Mouse (Mus musculus): ENCODE measurements around the gene Asic1. TPM values are rescaled to one million over a fixed set of nuclear protein-coding genes. Genes with fewer than 3 reads are reported as not detected.
A peak's percentile ranks its signal among the peaks of the same experiment; 100 is the strongest.

Gene Asic1
- total and polyA plus RNA-seq, 2 experiments from 2014 or later = 28.1 to 99.1 TPM

DNA sequence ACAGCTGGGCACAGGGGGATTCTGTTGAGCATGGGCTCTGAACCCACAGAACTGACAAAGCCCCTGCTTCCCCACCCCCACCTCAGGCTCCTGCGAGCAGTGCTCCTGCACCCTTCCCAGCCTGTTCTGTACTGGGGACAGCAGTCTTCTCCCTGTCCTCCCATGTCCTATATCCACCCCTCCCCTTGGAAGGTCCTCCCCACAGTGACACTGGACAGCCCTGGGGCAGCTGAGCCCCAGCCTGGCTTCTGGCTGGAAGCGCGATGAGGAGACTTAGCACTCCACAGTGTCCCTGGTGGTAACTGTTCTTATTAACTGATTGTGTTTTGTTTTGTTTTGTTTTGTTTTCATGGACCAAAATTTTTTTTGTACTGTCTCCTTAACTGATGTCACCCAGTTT, 43.4 kb downstream of the Asic1 start:
- DNase-seq = no peak

DNA sequence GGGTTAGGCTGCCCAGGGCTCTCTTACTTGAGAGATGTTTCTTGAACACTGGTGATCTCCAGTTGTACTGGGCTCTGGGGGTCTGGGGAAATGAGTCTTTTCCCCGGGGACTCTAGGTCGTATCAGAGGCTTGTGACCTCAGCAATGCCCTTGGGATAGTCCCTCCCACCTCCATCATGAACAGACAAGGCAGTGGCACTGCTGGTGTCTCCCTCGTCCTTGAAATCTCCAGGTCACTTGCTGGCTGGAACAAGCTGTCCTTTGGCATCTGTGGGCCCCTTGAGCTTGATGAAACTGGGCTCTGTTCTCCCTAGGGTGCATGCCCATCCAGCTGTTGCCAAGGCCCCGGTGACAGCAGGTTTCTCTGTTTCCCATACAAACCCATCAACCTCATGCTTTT, 44.0 kb downstream of the Asic1 start:
- no peak overlapping the region for H3K4me2 ChIP-seq (ENCODE audit: low read depth)
- no peak overlapping the region for H3K9ac ChIP-seq
- ATAC-seq (no peak), DNase-seq (no peak)
- peaks cover 54% of the 10 kb centered on the region for H3K36me3 ChIP-seq (ENCODE audit: insufficient read depth)
- no peaks in the 10 kb centered on the region for H3K9me3 ChIP-seq (ENCODE audit: low read length)
- no peaks in the 10 kb centered on the region for H3K27me3 ChIP-seq (ENCODE audit: insufficient read depth, low read length)
- H3K27ac ChIP-seq (ENCODE audit: low read depth, low read length) = no peak overlapping the region; the same call in 1 of the 2 replicates
- 80% methylated on average over 4 of the region's 4 CpGs for WGBS
- no peak for TF ChIP-seq CTCF (IDR thresholded peaks at IDR 0.05; ENCODE audit: low read depth)
- H3K4me3 ChIP-seq (ENCODE audit: low read depth, low read length) = no peak overlapping the region
- H3K4me1 ChIP-seq (ENCODE audit: insufficient read depth) = no peaks in the 10 kb centered on the region; the same call in 1 of the 2 replicates

More for the DNA sequence above, 43.4 kb downstream of the Asic1 start:
- Histone ChIP-seq H3K27ac (ENCODE audit: low read depth, low read length) (no peak overlapping the region), H3K9ac (no peak overlapping the region), H3K9me3 (ENCODE audit: low read length) (no peaks in the 10 kb centered on the region), H3K4me1 (ENCODE audit: insufficient read depth) (no peaks in the 10 kb centered on the region; the same call in 1 of the 2 replicates), H3K36me3 (ENCODE audit: insufficient read depth) (peaks cover 61% of the 10 kb centered on the region), H3K4me2 (ENCODE audit: low read depth) (no peak overlapping the region), H3K27me3 (ENCODE audit: insufficient read depth, low read length) (no peaks in the 10 kb centered on the region), H3K4me3 (ENCODE audit: low read depth, low read length) (no peak overlapping the region)
- ATAC-seq = no peak
- WGBS = 85% methylated on average over 3 of the region's 3 CpGs
- peak; percentile 20; the same call in 1 of the 2 replicates for TF ChIP-seq CTCF (IDR thresholded peaks at IDR 0.05; ENCODE audit: low read depth)

- Histone ChIP-seq H3K9me3 (ENCODE audit: low read length) (no peaks in the 10 kb centered on the region), H3K27me3 (ENCODE audit: insufficient read depth, low read length) (no peaks in the 10 kb centered on the region), H3K4me3 (ENCODE audit: low read depth, low read length) (no peak overlapping the region), H3K4me2 (ENCODE audit: low read depth) (no peak overlapping the region), H3K36me3 (ENCODE audit: insufficient read depth) (peaks cover 48% of the 10 kb centered on the region), H3K27ac (ENCODE audit: low read depth, low read length) (peak overlapping the region; percentile 74; the same call in 1 of the 2 replicates), H3K9ac (no peak overlapping the region), H3K4me1 (ENCODE audit: insufficient read depth) (no peaks in the 10 kb centered on the region; the same call in 1 of the 2 replicates)
- peak; percentile 96 for TF ChIP-seq CTCF (IDR thresholded peaks at IDR 0.05; ENCODE audit: low read depth)
- ATAC-seq (peak; percentile 71), DNase-seq (peak; percentile 89)
- WGBS = 55% methylated on average over 7 of the region's 7 CpGs
Observed at GRCm38 (mm10) chr15:99714858-99715257, 44.7 kb downstream of the Asic1 start.

DNA sequence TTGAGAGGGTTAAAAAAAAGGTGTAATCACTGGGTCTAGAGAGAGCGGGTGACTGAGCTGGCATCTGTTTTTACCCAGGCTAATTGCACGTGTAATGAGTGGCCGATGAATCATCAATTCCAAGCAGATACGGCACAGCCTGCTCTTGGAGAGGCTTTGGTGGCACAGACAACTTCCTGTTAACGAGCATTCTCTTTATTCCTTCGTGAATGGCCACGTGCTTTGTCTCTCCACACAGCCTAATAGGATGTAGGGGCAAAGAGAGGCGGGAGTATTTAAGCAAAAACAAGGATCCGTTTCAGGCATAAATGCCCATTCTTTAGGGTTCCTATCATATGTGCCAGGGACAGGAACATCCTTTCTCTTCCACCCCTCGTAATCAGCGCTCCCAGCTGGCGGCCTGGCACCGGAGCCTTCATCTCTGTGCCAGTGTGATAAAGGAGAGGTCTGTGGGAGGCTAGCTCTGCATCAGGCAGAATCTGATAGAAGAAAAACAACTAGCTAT, 45.2 kb downstream of the Asic1 start:
- Histone ChIP-seq H3K36me3 (ENCODE audit: insufficient read depth) (peaks cover 43% of the 10 kb centered on the region), H3K27ac (ENCODE audit: low read depth, low read length) (peak overlapping the region; percentile 74), H3K9ac (no peak overlapping the region), H3K27me3 (ENCODE audit: insufficient read depth, low read length) (no peaks in the 10 kb centered on the region), H3K9me3 (ENCODE audit: low read length) (no peaks in the 10 kb centered on the region), H3K4me1 (ENCODE audit: insufficient read depth) (no peaks in the 10 kb centered on the region; the same call in 1 of the 2 replicates), H3K4me2 (ENCODE audit: low read depth) (no peak overlapping the region), H3K4me3 (ENCODE audit: low read depth, low read length) (no peak overlapping the region)
- peak; percentile 72 for DNase-seq
- ATAC-seq = peak; percentile 82
- WGBS = 24% methylated on average over 13 of the region's 13 CpGs
- no peak for TF ChIP-seq CTCF (IDR thresholded peaks at IDR 0.05; ENCODE audit: low read depth)

GRCm38 (mm10) chr15:99715982-99716746, 46.0 kb downstream of the Asic1 start:
- TF ChIP-seq CTCF (IDR thresholded peaks at IDR 0.05; ENCODE audit: low read depth) = no peak
- H3K36me3 ChIP-seq (ENCODE audit: insufficient read depth) = peaks cover 40% of the 10 kb centered on the region
- DNase-seq (no peak), ATAC-seq (no peak)
- H3K4me1 ChIP-seq (ENCODE audit: insufficient read depth) = no peaks in the 10 kb centered on the region; the same call in 1 of the 2 replicates
- H3K27ac ChIP-seq (ENCODE audit: low read depth, low read length) = peak overlapping the region; percentile 74
- no peak overlapping the region for H3K4me2 ChIP-seq (ENCODE audit: low read depth)
- WGBS = 63% methylated on average over 11 of the region's 11 CpGs
- H3K9ac ChIP-seq = no peak overlapping the region
- H3K27me3 ChIP-seq (ENCODE audit: insufficient read depth, low read length) = no peaks in the 10 kb centered on the region
- H3K4me3 ChIP-seq (ENCODE audit: low read depth, low read length) = no peak overlapping the region
- H3K9me3 ChIP-seq (ENCODE audit: low read length) = no peaks in the 10 kb centered on the region

DNA sequence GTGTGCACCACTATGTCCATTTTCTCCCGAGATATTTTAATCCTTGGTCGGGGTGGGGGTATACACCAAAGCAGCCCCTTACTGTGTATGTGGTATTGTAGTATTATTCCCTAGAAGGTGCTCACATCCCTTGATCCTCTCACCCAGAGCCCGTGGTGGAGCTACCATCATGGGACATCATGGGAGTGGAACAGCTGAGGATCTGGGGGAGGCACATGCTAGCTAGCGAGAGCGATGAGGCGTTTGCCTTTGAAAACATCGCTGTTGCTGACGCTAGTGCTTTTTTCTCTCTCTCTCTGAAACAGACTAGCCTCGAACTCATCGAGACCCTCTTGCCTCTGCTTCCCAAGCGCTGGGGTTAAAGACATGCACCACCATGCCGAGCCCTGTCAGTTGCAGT, 46.6 kb downstream of the Asic1 start:
- Histone ChIP-seq H3K36me3 (ENCODE audit: insufficient read depth) (peaks cover 34% of the 10 kb centered on the region), H3K9me3 (ENCODE audit: low read length) (no peaks in the 10 kb centered on the region), H3K4me3 (ENCODE audit: low read depth, low read length) (no peak overlapping the region), H3K27ac (ENCODE audit: low read depth, low read length) (0 out of 2 replicates have a peak overlapping the region, but pooled peaks have one; percentile 74), H3K4me2 (ENCODE audit: low read depth) (no peak overlapping the region), H3K27me3 (ENCODE audit: insufficient read depth, low read length) (no peaks in the 10 kb centered on the region), H3K9ac (no peak overlapping the region), H3K4me1 (ENCODE audit: insufficient read depth) (no peaks in the 10 kb centered on the region; the same call in 1 of the 2 replicates)
- WGBS = 86% methylated on average over 12 of the region's 12 CpGs
- ATAC-seq (no peak), DNase-seq (no peak)
- TF ChIP-seq CTCF (IDR thresholded peaks at IDR 0.05; ENCODE audit: low read depth) = no peak
